Mouse (Mus musculus) midbrain, embryonic 16.5 days (tissue): Measurements from ENCODE around the gene Mrpl22. TPM values are rescaled to one million over a fixed set of nuclear protein-coding genes. Genes with fewer than 3 reads are reported as not detected.
"Not testable (repeated sequence)": the region's sequence is repeated elsewhere in the genome, so short reads cannot be mapped to it uniquely, and the experiment has no call there.

Experiments used
- ATAC-seq: fragments of 200-750 bp; cut with Nextera tagmentation; 2 replicates; pipeline ENCODE4 v1.8.0; 2017; ENCODE audit warnings: moderate TSS enrichment
- H3K27ac ChIP-seq: fragments of 300-500 bp; sonication (generic); 2 replicates; pipeline ENCODE4 v1.5.1; 2014; ENCODE audit warnings: mild to moderate bottlenecking, low read length, mixed read lengths
- H3K27me3 ChIP-seq: fragments of 300-500 bp; sonication (generic); 2 replicates; pipeline ENCODE4 v1.6.1; 2014; ENCODE audit warnings: low read depth, low read length, mixed read lengths; ENCODE audit not compliant: control insufficient read depth, insufficient read depth
- H3K36me3 ChIP-seq: fragments of 300-500 bp; sonication (generic); 2 replicates; pipeline ENCODE4 v1.6.1; 2014; ENCODE audit warnings: mild to moderate bottlenecking, low read length, moderate library complexity, mixed read lengths; ENCODE audit not compliant: control insufficient read depth, insufficient read depth
- H3K4me1 ChIP-seq: fragments of 300-500 bp; sonication (generic); 2 replicates; pipeline ENCODE4 v1.6.1; 2014; ENCODE audit warnings: mild to moderate bottlenecking, low read length, mixed read lengths; ENCODE audit not compliant: control insufficient read depth, insufficient read depth
- H3K4me2 ChIP-seq: fragments of 300-500 bp; sonication (generic); 2 replicates; pipeline ENCODE4 v1.6.1; 2014; ENCODE audit warnings: mild to moderate bottlenecking, low read length, mixed read lengths
- H3K4me3 ChIP-seq: fragments of 300-500 bp; sonication (generic); 2 replicates; pipeline ENCODE4 v1.5.1; 2014; ENCODE audit warnings: low read depth, mild to moderate bottlenecking, low read length, moderate library complexity, mixed read lengths
- H3K9ac ChIP-seq: fragments of 300-500 bp; sonication (generic); 2 replicates; pipeline ENCODE4 v1.6.1; 2014; ENCODE audit warnings: low read depth, low read length, mixed read lengths
- H3K9me3 ChIP-seq: fragments of 300-500 bp; sonication (generic); replicated peaks from 2 replicates; pipeline ENCODE4 v1.6.1; 2014; ENCODE audit warnings: mild to moderate bottlenecking, low read length, mixed read lengths; ENCODE audit not compliant: control insufficient read depth, poor library complexity, severe bottlenecking
- whole genome bisulfite sequencing: fragments of 180-500 bp; shearing (Covaris S2); extraction: QIAGEN DNeasy Blood & Tissue Kit; methylation state at CpG from one replicate; pipeline ENCODE4 v1.1.7; 2014; 5-methylcytosine and 5-hydroxymethylcytosine counted together
- polyA plus RNA-seq: library from polyadenylated mRNA; unstranded; fragments of >200 nt; fragmentation: Nextera tagmentation; extraction: Ambion mirVana; gene quantifications from 2 replicates; pipeline ENCODE4 v1.2.1, GENCODE M21; 2015

The Mrpl22 gene
- polyA plus RNA-seq, 1 experiment from 2014 or later = 88.5 TPM

- 52% methylated on average over 16 of the region's 17 CpGs for WGBS
- Histone ChIP-seq H3K9me3 (no peaks in the 10 kb centered on the region), H3K9ac (no peak overlapping the region), H3K4me2 (peak overlapping the region; percentile 10; the same call in 1 of the 2 replicates), H3K4me3 (no peak overlapping the region), H3K27me3 (no peaks in the 10 kb centered on the region), H3K27ac (no peak overlapping the region), H3K4me1 (no peaks in the 10 kb centered on the region), H3K36me3 (no peaks in the 10 kb centered on the region)
- no peak for ATAC-seq
Observed at GRCm38 (mm10) chr11:58214391-58215048, 43.1 kb downstream of the Mrpl22 start.

DNA sequence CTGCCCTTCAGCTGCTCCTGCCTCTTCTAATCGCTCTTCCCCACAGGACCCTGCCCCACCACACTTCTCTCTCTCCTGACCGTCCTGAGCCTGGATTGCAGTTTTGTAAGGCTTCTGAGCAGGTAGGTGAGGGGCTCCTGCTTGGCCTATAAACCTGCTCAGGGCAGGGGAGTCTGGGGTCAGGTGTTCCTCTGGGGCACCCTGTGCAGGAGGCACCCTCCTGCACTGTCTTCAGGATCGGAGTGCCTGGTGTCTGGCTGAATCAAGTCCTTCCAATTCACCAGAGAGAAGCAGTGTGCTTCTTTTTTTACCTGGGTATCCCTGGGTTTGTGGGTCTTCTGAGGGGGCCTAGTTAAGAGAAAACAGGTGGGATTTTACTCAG, 43.6 kb downstream of the Mrpl22 start:
- H3K27ac ChIP-seq, H3K9me3 ChIP-seq, H3K4me1 ChIP-seq, ATAC-seq, H3K27me3 ChIP-seq, H3K4me2 ChIP-seq, H3K9ac ChIP-seq, H3K36me3 ChIP-seq, H3K4me3 ChIP-seq: not testable (repeated sequence)
- WGBS = 49% methylated on average over 2 of the region's 3 CpGs

GRCm38 (mm10) chr11:58215814-58216213, 44.4 kb downstream of the Mrpl22 start:
- no peaks in the 10 kb centered on the region for H3K36me3 ChIP-seq
- H3K9me3 ChIP-seq = no peaks in the 10 kb centered on the region
- H3K9ac ChIP-seq = no peak overlapping the region
- no peak overlapping the region for H3K4me2 ChIP-seq
- ATAC-seq = no peak
- no peak overlapping the region for H3K4me3 ChIP-seq
- no peak overlapping the region for H3K27ac ChIP-seq
- no peaks in the 10 kb centered on the region for H3K27me3 ChIP-seq
- no peaks in the 10 kb centered on the region for H3K4me1 ChIP-seq
- 83% methylated on average over 5 of the region's 5 CpGs for WGBS

DNA sequence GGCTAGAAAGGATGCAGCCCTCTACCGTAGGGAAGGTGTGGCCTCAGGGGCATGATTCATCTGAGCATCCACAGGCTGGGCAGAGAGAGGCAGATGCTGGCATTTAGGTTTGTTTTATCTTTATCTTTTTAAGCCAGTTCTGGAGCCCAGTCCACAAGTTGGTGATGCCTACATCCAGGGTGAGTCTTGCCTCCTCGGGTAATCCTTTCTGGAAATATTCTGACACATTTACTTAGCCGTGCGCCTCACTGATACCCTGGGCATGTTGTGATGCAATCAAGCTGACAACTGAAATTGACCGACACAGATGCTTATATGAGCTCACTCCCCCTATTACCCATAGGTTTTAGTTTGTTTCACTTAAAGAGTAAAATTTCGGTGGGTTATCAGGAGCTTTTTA, 45.4 kb downstream of the Mrpl22 start:
- H3K4me3 ChIP-seq = no peak overlapping the region
- no peaks in the 10 kb centered on the region for H3K27me3 ChIP-seq
- H3K9ac ChIP-seq = no peak overlapping the region
- no peak overlapping the region for H3K4me2 ChIP-seq
- no peak overlapping the region for H3K27ac ChIP-seq
- no peak for ATAC-seq
- no peaks in the 10 kb centered on the region for H3K36me3 ChIP-seq
- no peaks in the 10 kb centered on the region for H3K9me3 ChIP-seq
- 83% methylated on average over 6 of the region's 6 CpGs for WGBS
- H3K4me1 ChIP-seq = no peaks in the 10 kb centered on the region

DNA sequence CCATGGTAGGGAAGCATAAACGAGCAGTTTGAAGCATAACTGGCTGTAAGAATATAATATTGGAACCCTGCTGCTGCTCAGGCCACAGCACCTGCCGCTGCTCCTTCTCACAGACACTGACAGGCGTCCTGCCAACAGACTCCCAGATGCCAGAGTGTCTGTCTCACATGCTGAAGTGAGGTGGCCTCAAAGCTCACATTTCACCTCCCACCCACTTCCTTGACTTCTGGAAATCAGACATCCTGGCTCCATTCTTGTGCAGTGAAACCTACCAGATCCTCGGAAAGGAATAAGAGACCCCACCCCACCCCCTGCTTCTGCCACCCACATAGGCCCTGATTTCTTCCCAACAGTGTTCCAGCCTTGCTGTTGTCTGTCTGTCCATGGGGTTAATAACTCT, 52.3 kb downstream of the Mrpl22 start:
- no peaks in the 10 kb centered on the region for H3K36me3 ChIP-seq
- no peaks in the 10 kb centered on the region for H3K27me3 ChIP-seq
- H3K9ac ChIP-seq = no peak overlapping the region
- no peak overlapping the region for H3K4me2 ChIP-seq
- no peak overlapping the region for H3K4me3 ChIP-seq
- H3K27ac ChIP-seq = no peak overlapping the region
- ATAC-seq = no peak
- no peaks in the 10 kb centered on the region for H3K9me3 ChIP-seq
- no peaks in the 10 kb centered on the region for H3K4me1 ChIP-seq
- 46% methylated on average over 4 of the region's 4 CpGs for WGBS

DNA sequence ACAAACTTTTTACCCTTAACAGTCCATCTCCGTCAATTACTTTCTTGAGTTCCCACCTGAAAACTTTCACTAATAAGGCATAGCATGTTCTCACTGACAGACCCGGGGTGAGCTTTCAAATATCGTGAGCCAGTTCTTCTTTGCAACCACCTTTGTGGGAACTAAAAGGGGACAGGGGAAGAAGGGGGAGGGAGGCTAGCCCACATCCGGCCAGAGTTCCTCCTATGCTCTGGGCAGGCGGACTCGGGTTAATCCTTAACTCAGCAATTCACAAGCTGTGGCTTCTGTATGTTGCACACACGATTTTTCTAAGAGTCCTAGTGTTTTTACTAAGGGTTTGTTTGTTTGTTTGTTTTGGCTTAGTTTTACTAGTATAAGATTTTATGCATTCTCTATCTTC, 52.9 kb downstream of the Mrpl22 start:
- ATAC-seq = no peak
- Histone ChIP-seq H3K9ac (no peak overlapping the region), H3K4me3 (no peak overlapping the region), H3K4me2 (no peak overlapping the region), H3K27me3 (no peaks in the 10 kb centered on the region), H3K27ac (no peak overlapping the region), H3K36me3 (no peaks in the 10 kb centered on the region), H3K9me3 (no peaks in the 10 kb centered on the region), H3K4me1 (no peaks in the 10 kb centered on the region)
- 61% methylated on average over 7 of the region's 7 CpGs for WGBS

GRCm38 (mm10) chr11:58224872-58225271, 53.4 kb downstream of the Mrpl22 start:
- H3K4me1 ChIP-seq, H3K4me2 ChIP-seq, H3K27me3 ChIP-seq, H3K27ac ChIP-seq, H3K4me3 ChIP-seq, H3K9ac ChIP-seq, H3K9me3 ChIP-seq, H3K36me3 ChIP-seq, ATAC-seq: not testable (repeated sequence)
- 84% methylated on average over 2 of the region's 2 CpGs for WGBS

DNA sequence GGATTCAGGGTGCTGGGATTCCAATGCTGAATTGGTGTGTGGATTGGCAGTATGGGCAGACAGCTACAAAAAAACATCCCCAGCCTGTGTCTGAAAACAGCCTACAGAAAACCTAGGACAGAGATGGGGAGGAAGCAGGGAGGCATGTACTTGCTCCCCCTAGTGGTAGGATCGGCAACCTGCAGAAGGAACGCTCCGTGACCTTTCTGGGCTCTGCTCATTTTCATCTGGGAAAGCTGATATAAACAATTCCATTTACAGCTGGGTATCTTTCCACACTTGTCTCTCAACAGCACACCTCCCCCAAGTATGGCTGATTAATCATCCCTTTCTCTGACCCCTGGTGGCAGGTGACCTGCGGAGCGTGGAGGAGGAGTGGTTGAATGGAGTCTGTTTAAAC, 54.2 kb downstream of the Mrpl22 start:
- Histone ChIP-seq H3K9ac (no peak overlapping the region), H3K27ac (no peak overlapping the region), H3K4me1 (no peaks in the 10 kb centered on the region), H3K4me3 (no peak overlapping the region), H3K4me2 (no peak overlapping the region), H3K36me3 (no peaks in the 10 kb centered on the region), H3K27me3 (no peaks in the 10 kb centered on the region), H3K9me3 (no peaks in the 10 kb centered on the region)
- no peak for ATAC-seq
- 12% methylated on average over 5 of the region's 5 CpGs for WGBS

DNA sequence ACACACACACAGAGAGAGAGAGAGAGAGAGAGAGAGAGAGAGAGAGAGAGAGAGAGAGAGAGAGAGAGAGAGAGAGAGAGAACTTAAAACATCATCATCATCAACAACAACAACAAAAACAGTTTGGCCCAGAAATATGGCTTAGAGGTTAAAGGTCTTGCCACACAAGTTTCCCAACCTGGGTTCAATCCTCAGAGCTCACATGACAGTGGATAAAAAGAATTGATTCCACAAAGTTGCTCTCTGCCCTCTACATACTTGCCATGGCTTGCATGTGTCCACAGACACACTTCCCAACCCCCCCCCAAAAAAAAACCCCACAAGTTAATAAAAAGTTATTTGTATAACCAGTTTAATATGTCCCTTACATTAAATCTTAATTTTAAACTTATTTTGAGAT, 55.0 kb downstream of the Mrpl22 start:
- Histone ChIP-seq H3K9me3 (no peaks in the 10 kb centered on the region), H3K27me3 (no peaks in the 10 kb centered on the region), H3K36me3 (no peaks in the 10 kb centered on the region), H3K27ac (no peak overlapping the region), H3K4me2 (no peak overlapping the region), H3K4me3 (no peak overlapping the region), H3K4me1 (no peaks in the 10 kb centered on the region), H3K9ac (no peak overlapping the region)
- ATAC-seq = no peak
